In genomic region chr1:194262374-194262773, GRCm38 (mm10) we compare ENCODE assay signal across 27 mouse cellular contexts.
DNase-seq lines count a peak whose midpoint lies in the region; ATAC-seq and TF ChIP-seq lines count a peak whose summit lies in the region.
"Had no signal": no experiment of that assay in that cellular context is flagged by ENCODE, and none has a peak within 500 bp of the region (broad histone marks: within the 10 kb centered on the region; RNA-seq: fewer than 3 reads in every experiment).

No protein-coding gene starts in this region.

- no peak overlapping the region for H3K4me2 ChIP-seq in hindbrain, embryonic 13.5 days
- H3K4me2 ChIP-seq in midbrain, embryonic 11.5 days, result no peak overlapping the region
- H3K4me2 ChIP-seq in midbrain, embryonic 13.5 days (replicated peaks), result no peak overlapping the region
- H3K4me2 ChIP-seq in stomach, postnatal 0 days (replicated peaks; ENCODE audit: low read depth), result no peak overlapping the region
- H3K4me2 ChIP-seq: embryonic facial prominence, embryonic 12.5 days; embryonic facial prominence, embryonic 15.5 days; forebrain, embryonic 15.5 days; heart, embryonic 12.5 days; heart, embryonic 15.5 days; hindbrain, embryonic 12.5 days had no signal

- no peak overlapping the region for H3K4me3 ChIP-seq in hindbrain, embryonic 10.5 days
- no peak overlapping the region for H3K4me3 ChIP-seq in hindbrain, embryonic 13.5 days
- no peak overlapping the region for H3K4me3 ChIP-seq in midbrain, embryonic 11.5 days (ENCODE audit: low read depth, low read length)
- no peak overlapping the region for H3K4me3 ChIP-seq in midbrain, embryonic 13.5 days (replicated peaks)
- no peak overlapping the region for H3K4me3 ChIP-seq in stomach, postnatal 0 days (ENCODE audit: low read depth, low read length)
- H3K4me3 ChIP-seq: embryonic facial prominence, embryonic 12.5 days; embryonic facial prominence, embryonic 15.5 days; forebrain, embryonic 15.5 days; heart, embryonic 12.5 days; heart, embryonic 15.5 days; hindbrain, embryonic 12.5 days had no signal

- no peak for ATAC-seq in hindbrain, embryonic 13.5 days (ENCODE audit: low FRiP score)
- peak; percentile 55 for ATAC-seq in midbrain, embryonic 11.5 days (ENCODE audit: low FRiP score)
- no peak for ATAC-seq in midbrain, embryonic 13.5 days
- no peak for ATAC-seq in stomach, postnatal 0 days (ENCODE audit: low FRiP score, low TSS enrichment)
- ATAC-seq: activated CD4-positive, CD25-positive, alpha-beta regulatory T cell, adult 4 months; forebrain, embryonic 15.5 days; hindbrain, postnatal 0 days; inflammation-experienced regulatory T-cells, adult 6 months; intestine, embryonic 16.5 days had no signal

- TF ChIP-seq EP300 in stomach, postnatal 0 days (optimal IDR thresholded peaks at IDR 0.05), result no peak

- 35% methylated on average over 4 of the region's 4 CpGs for WGBS in hindbrain, embryonic 10.5 days
- WGBS in hindbrain, embryonic 13.5 days, result 17% methylated on average over 4 of the region's 4 CpGs
- WGBS in midbrain, embryonic 11.5 days, result 27% methylated on average over 4 of the region's 4 CpGs
- 15% methylated on average over 4 of the region's 4 CpGs for WGBS in midbrain, embryonic 13.5 days
- 71% methylated on average over 4 of the region's 4 CpGs for WGBS in stomach, postnatal 0 days

- no peaks in the 10 kb centered on the region for H3K27me3 ChIP-seq in hindbrain, embryonic 10.5 days (ENCODE audit: insufficient read depth, poor library complexity, severe bottlenecking)
- H3K27me3 ChIP-seq in hindbrain, embryonic 13.5 days, result no peaks in the 10 kb centered on the region
- H3K27me3 ChIP-seq in midbrain, embryonic 11.5 days (ENCODE audit: control insufficient read depth, insufficient read depth, low read length), result no peaks in the 10 kb centered on the region
- H3K27me3 ChIP-seq in midbrain, embryonic 13.5 days, result no peaks in the 10 kb centered on the region
- no peaks in the 10 kb centered on the region for H3K27me3 ChIP-seq in stomach, postnatal 0 days (ENCODE audit: control insufficient read depth, insufficient read depth, low read length)
- H3K27me3 ChIP-seq: embryonic facial prominence, embryonic 12.5 days; embryonic facial prominence, embryonic 15.5 days; forebrain, embryonic 15.5 days; heart, embryonic 12.5 days; heart, embryonic 15.5 days; hindbrain, embryonic 12.5 days had no signal

- H3K4me1 ChIP-seq in hindbrain, embryonic 10.5 days (replicated peaks), result peaks cover 12% of the 10 kb centered on the region; the same call in 1 of the 2 replicates
- 0 out of 2 replicates have a peak, but pooled peaks cover 3% of the 10 kb centered on the region for H3K4me1 ChIP-seq in hindbrain, embryonic 13.5 days (replicated peaks)
- H3K4me1 ChIP-seq in midbrain, embryonic 11.5 days (ENCODE audit: control insufficient read depth, insufficient read depth, low read length), result peaks cover 6% of the 10 kb centered on the region
- H3K4me1 ChIP-seq in midbrain, embryonic 13.5 days (replicated peaks), result no peaks in the 10 kb centered on the region
- no peaks in the 10 kb centered on the region for H3K4me1 ChIP-seq in stomach, postnatal 0 days (replicated peaks; ENCODE audit: control insufficient read depth, insufficient read depth)
- H3K4me1 ChIP-seq: embryonic facial prominence, embryonic 12.5 days; embryonic facial prominence, embryonic 15.5 days; heart, embryonic 12.5 days; heart, embryonic 15.5 days had no signal

- no peak for TF ChIP-seq CTCF in stomach, postnatal 0 days (IDR thresholded peaks at IDR 0.05; ENCODE audit: low read depth)

- H3K27ac ChIP-seq in hindbrain, embryonic 10.5 days, result peak overlapping the region; percentile 4; the same call in 1 of the 2 replicates
- H3K27ac ChIP-seq in hindbrain, embryonic 13.5 days, result no peak overlapping the region
- no peak overlapping the region for H3K27ac ChIP-seq in midbrain, embryonic 11.5 days (ENCODE audit: low read depth, low read length)
- no peak overlapping the region for H3K27ac ChIP-seq in midbrain, embryonic 13.5 days
- H3K27ac ChIP-seq in stomach, postnatal 0 days (replicated peaks), result no peak overlapping the region
- H3K27ac ChIP-seq: embryonic facial prominence, embryonic 12.5 days; embryonic facial prominence, embryonic 15.5 days; heart, embryonic 15.5 days; hindbrain, embryonic 12.5 days; hindbrain, postnatal 0 days had no signal

- no peaks in the 10 kb centered on the region for H3K36me3 ChIP-seq in hindbrain, embryonic 10.5 days
- H3K36me3 ChIP-seq in hindbrain, embryonic 13.5 days, result no peaks in the 10 kb centered on the region
- H3K36me3 ChIP-seq in midbrain, embryonic 11.5 days (ENCODE audit: control insufficient read depth, insufficient read depth, low read length), result no peaks in the 10 kb centered on the region
- no peaks in the 10 kb centered on the region for H3K36me3 ChIP-seq in midbrain, embryonic 13.5 days
- H3K36me3 ChIP-seq in stomach, postnatal 0 days (ENCODE audit: control insufficient read depth, insufficient read depth, low read length), result no peaks in the 10 kb centered on the region
- H3K36me3 ChIP-seq: embryonic facial prominence, embryonic 12.5 days; embryonic facial prominence, embryonic 15.5 days; forebrain, embryonic 15.5 days; heart, embryonic 12.5 days; heart, embryonic 15.5 days; hindbrain, embryonic 12.5 days had no signal

- peak; percentile 6 for DNase-seq in embryo, embryonic 10.5 days (ENCODE audit: low spot score)
- DNase-seq in embryo, embryonic 10 days (ENCODE audit: low spot score), result no peak
- peak; percentile 8 for DNase-seq in hindbrain, embryonic 10.5 days (ENCODE audit: low spot score)
- DNase-seq in midbrain, embryonic 11.5 days (ENCODE audit: low spot score, missing footprints), result peak; percentile 86
- DNase-seq in embryo, embryonic 11 days, result peak; percentile 6
- no peak for DNase-seq in stomach, postnatal 0 days (ENCODE audit: low spot score)
- DNase-seq: adrenal gland, adult 8-10 months; adrenal gland, postnatal 25 days; cerebellum, adult 11 months; cerebellum, adult 8-10 months; gastrocnemius, postnatal 25 days; heart, adult 18-20 months; heart, postnatal 10 days; heart, postnatal 36 days; kidney, adult 18-20 months had no signal

- no peak overlapping the region for H3K9ac ChIP-seq in hindbrain, embryonic 13.5 days
- H3K9ac ChIP-seq in midbrain, embryonic 11.5 days (ENCODE audit: low read length), result no peak overlapping the region
- H3K9ac ChIP-seq in midbrain, embryonic 13.5 days (replicated peaks), result no peak overlapping the region
- no peak overlapping the region for H3K9ac ChIP-seq in stomach, postnatal 0 days (ENCODE audit: low read length)
- H3K9ac ChIP-seq: embryonic facial prominence, embryonic 12.5 days; embryonic facial prominence, embryonic 15.5 days; forebrain, embryonic 15.5 days; heart, embryonic 12.5 days; heart, embryonic 15.5 days; hindbrain, embryonic 12.5 days had no signal

- no peaks in the 10 kb centered on the region for H3K9me3 ChIP-seq in hindbrain, embryonic 10.5 days
- H3K9me3 ChIP-seq in hindbrain, embryonic 13.5 days, result no peaks in the 10 kb centered on the region
- no peaks in the 10 kb centered on the region for H3K9me3 ChIP-seq in midbrain, embryonic 11.5 days (ENCODE audit: control insufficient read depth, low read length)
- no peaks in the 10 kb centered on the region for H3K9me3 ChIP-seq in midbrain, embryonic 13.5 days
- H3K9me3 ChIP-seq in stomach, postnatal 0 days (ENCODE audit: control insufficient read depth, low read length), result no peaks in the 10 kb centered on the region
- H3K9me3 ChIP-seq: embryonic facial prominence, embryonic 12.5 days; embryonic facial prominence, embryonic 15.5 days; forebrain, embryonic 15.5 days; heart, embryonic 12.5 days; heart, embryonic 15.5 days; hindbrain, embryonic 12.5 days had no signal

Comparison
In these comparisons a context has a peak if more than half of its experiments do, and no peak if none do; other contexts are left out.
1. DNase-seq: peak in embryo, embryonic 10.5 days (single experiment), hindbrain, embryonic 10.5 days (single experiment), midbrain, embryonic 11.5 days (single experiment) and embryo, embryonic 11 days (single experiment); none in embryo, embryonic 10 days (single experiment) and stomach, postnatal 0 days (single experiment).